Mouse (Mus musculus) small intestine, adult 2 months (tissue): ENCODE data around the gene Gm20403. TPM values are rescaled to one million over a fixed set of nuclear protein-coding genes. Genes with fewer than 3 reads are reported as not detected.

Source experiments
- H3K27ac ChIP-seq: fragments of 200-500 bp; 2 replicates; pipeline ENCODE4 v1.5.1; 2012; ENCODE audit warnings: low read depth, low read length, control low read depth, inconsistent platforms; ENCODE audit not compliant: insufficient read depth
- H3K27me3 ChIP-seq: fragments of 200-500 bp; 2 replicates; pipeline ENCODE4 v1.6.1; 2012; ENCODE audit warnings: mild to moderate bottlenecking, moderate library complexity, low read length, inconsistent platforms; ENCODE audit not compliant: control insufficient read depth, insufficient read depth
- H3K36me3 ChIP-seq: fragments of 200-500 bp; 2 replicates; pipeline ENCODE4 v1.6.1; 2012; ENCODE audit warnings: mild to moderate bottlenecking, low read length, control low read depth, inconsistent platforms; ENCODE audit not compliant: control insufficient read depth, insufficient read depth
- H3K4me1 ChIP-seq: fragments of 200-500 bp; 2 replicates; pipeline ENCODE4 v1.6.1; 2012; ENCODE audit warnings: low read length, inconsistent platforms, mixed read lengths; ENCODE audit not compliant: control insufficient read depth, insufficient read depth, insufficient read length
- H3K4me3 ChIP-seq: fragments of 200-500 bp; 2 replicates; pipeline ENCODE4 v1.5.1; 2012; ENCODE audit warnings: low read depth, mild to moderate bottlenecking, control low read depth, inconsistent platforms, low read length, moderate library complexity
- CTCF ChIP-seq: fragments of 200-500 bp; IDR thresholded peaks from 2 replicates; pipeline ENCODE4 v1.5.1; 2012; ENCODE audit warnings: low read depth, mild to moderate bottlenecking, control low read depth, inconsistent platforms, low read length, moderate library complexity, mixed read lengths; ENCODE audit not compliant: insufficient replicate concordance, insufficient read length; ENCODE audit errors: extremely low read depth
- POLR2A ChIP-seq: fragments of 200-500 bp; IDR thresholded peaks from 2 replicates; pipeline ENCODE4 v1.6.1; 2012; ENCODE audit warnings: low read depth, mild to moderate bottlenecking, control low read depth, inconsistent platforms, low read length, moderate library complexity
- WGBS: fragments of 180-500 bp; shearing (Covaris S2); methylation state at CpG from one replicate; pipeline ENCODE4 v1.1.7; 2018; 5-methylcytosine and 5-hydroxymethylcytosine counted together
- polyA plus RNA-seq: library from polyadenylated mRNA; depleted of rRNA; stranded (reverse); fragments of >200 nt; gene quantifications from 2 replicates; pipeline ENCODE4 v1.2.3, GENCODE M21; 2012

Gm20403 gene
- polyA plus RNA-seq, 1 experiment = not detected

- Histone ChIP-seq H3K27me3 (no peaks in the 10 kb centered on the region), H3K4me1 (no peaks in the 10 kb centered on the region), H3K27ac (no peak overlapping the region), H3K4me3 (no peak overlapping the region), H3K36me3 (no peaks in the 10 kb centered on the region)
- 67% methylated on average over 14 of the region's 14 CpGs for whole genome bisulfite sequencing
- no peak for TF ChIP-seq CTCF
- TF ChIP-seq POLR2A = no peak
These were observed 12.8 kb upstream of the Gm20403 start for GRCm38 (mm10) chr12:54999016-54999690.

GRCm38 (mm10) chr12:54998411-54998810 is 12.1 kb upstream of the Gm20403 start:
- TF ChIP-seq CTCF (no peak), POLR2A (no peak)
- no peak overlapping the region for H3K4me3 ChIP-seq
- no peaks in the 10 kb centered on the region for H3K36me3 ChIP-seq
- H3K27me3 ChIP-seq = no peaks in the 10 kb centered on the region
- 81% methylated on average over 5 of the region's 5 CpGs for WGBS
- no peaks in the 10 kb centered on the region for H3K4me1 ChIP-seq
- no peak overlapping the region for H3K27ac ChIP-seq

- Histone ChIP-seq H3K4me1 (no peaks in the 10 kb centered on the region), H3K27ac (no peak overlapping the region), H3K27me3 (no peaks in the 10 kb centered on the region), H3K4me3 (no peak overlapping the region), H3K36me3 (no peaks in the 10 kb centered on the region)
- 84% methylated on average over 6 of the region's 6 CpGs for WGBS
- TF ChIP-seq POLR2A (no peak), CTCF (no peak)
These were observed 10.7 kb upstream of the Gm20403 start for GRCm38 (mm10) chr12:54996979-54997474.

- no peaks in the 10 kb centered on the region for H3K4me1 ChIP-seq
- TF ChIP-seq CTCF = no peak
- no peak for TF ChIP-seq POLR2A
- 56% methylated on average over 3 of the region's 3 CpGs for WGBS
- H3K27ac ChIP-seq = no peak overlapping the region
- no peak overlapping the region for H3K4me3 ChIP-seq
- H3K27me3 ChIP-seq = no peaks in the 10 kb centered on the region
- H3K36me3 ChIP-seq = no peaks in the 10 kb centered on the region
These were observed 9.6 kb upstream of the Gm20403 start for GRCm38 (mm10) chr12:54995965-54996364.

GRCm38 (mm10) chr12:54994418-54994817 is 8.1 kb upstream of the Gm20403 start:
- Histone ChIP-seq H3K27ac (no peak overlapping the region), H3K36me3 (no peaks in the 10 kb centered on the region), H3K4me3 (no peak overlapping the region), H3K4me1 (no peaks in the 10 kb centered on the region), H3K27me3 (no peaks in the 10 kb centered on the region)
- no peak for TF ChIP-seq POLR2A
- no peak for TF ChIP-seq CTCF
- 86% methylated on average over 4 of the region's 4 CpGs for WGBS

- Histone ChIP-seq H3K27ac (no peak overlapping the region), H3K4me3 (no peak overlapping the region; the same call in 1 of the 2 replicates), H3K36me3 (no peaks in the 10 kb centered on the region), H3K4me1 (no peaks in the 10 kb centered on the region), H3K27me3 (no peaks in the 10 kb centered on the region)
- 84% methylated on average over 6 of the region's 6 CpGs for WGBS
- TF ChIP-seq CTCF = no peak
- TF ChIP-seq POLR2A = no peak
These were observed 7.7 kb upstream of the Gm20403 start for GRCm38 (mm10) chr12:54994068-54994386.

- H3K27me3 ChIP-seq = no peaks in the 10 kb centered on the region
- TF ChIP-seq CTCF (no peak), POLR2A (no peak)
- no peaks in the 10 kb centered on the region for H3K36me3 ChIP-seq
- H3K4me1 ChIP-seq = no peaks in the 10 kb centered on the region
- no peak overlapping the region; the same call in 1 of the 2 replicates for H3K4me3 ChIP-seq
- 44% methylated on average over 16 of the region's 16 CpGs for WGBS
- no peak overlapping the region for H3K27ac ChIP-seq
These were observed 7.1 kb upstream of the Gm20403 start for GRCm38 (mm10) chr12:54993246-54994067.
